Mouse (Mus musculus): ENCODE measurements around the gene Plscr5. TPM values are rescaled to one million over a fixed set of nuclear protein-coding genes. Genes with fewer than 3 reads are reported as not detected.
A peak's percentile ranks its signal among the peaks of the same experiment; 100 is the strongest.

Plscr5 gene
- polyA plus RNA-seq, 1 experiment from 2014 or later: not detected

GRCm38 (mm10) chr9:92210386-92210967, 17.7 kb downstream of the Plscr5 start:
- Histone ChIP-seq H3K36me3 (ENCODE audit: control insufficient read depth, insufficient read depth) (no peaks in the 10 kb centered on the region), H3K27ac (ENCODE audit: low read depth, low read length) (no peak overlapping the region), H3K4me1 (replicated peaks; ENCODE audit: control insufficient read depth, insufficient read depth, low read length) (no peaks in the 10 kb centered on the region), H3K4me3 (ENCODE audit: low read depth, low read length) (no peak overlapping the region), H3K9ac (ENCODE audit: low read depth, low read length) (no peak overlapping the region), H3K9me3 (ENCODE audit: control insufficient read depth) (no peaks in the 10 kb centered on the region), H3K4me2 (replicated peaks; ENCODE audit: low read depth) (no peak overlapping the region), H3K27me3 (replicated peaks; ENCODE audit: control insufficient read depth, insufficient read depth, low read length) (no peaks in the 10 kb centered on the region)
- WGBS: 71% methylated on average over 7 of the region's 7 CpGs
- no peak for ATAC-seq
- TF ChIP-seq CTCF (IDR thresholded peaks at IDR 0.05; ENCODE audit: low read depth): no peak

GRCm38 (mm10) chr9:92211048-92211447, 18.3 kb downstream of the Plscr5 start:
- Histone ChIP-seq H3K27me3 (replicated peaks; ENCODE audit: control insufficient read depth, insufficient read depth, low read length) (no peaks in the 10 kb centered on the region), H3K27ac (ENCODE audit: low read depth, low read length) (no peak overlapping the region), H3K9ac (ENCODE audit: low read depth, low read length) (no peak overlapping the region), H3K9me3 (ENCODE audit: control insufficient read depth) (no peaks in the 10 kb centered on the region), H3K4me3 (ENCODE audit: low read depth, low read length) (no peak overlapping the region), H3K4me1 (replicated peaks; ENCODE audit: control insufficient read depth, insufficient read depth, low read length) (no peaks in the 10 kb centered on the region), H3K36me3 (ENCODE audit: control insufficient read depth, insufficient read depth) (no peaks in the 10 kb centered on the region), H3K4me2 (replicated peaks; ENCODE audit: low read depth) (no peak overlapping the region)
- no peak for ATAC-seq
- no peak for TF ChIP-seq CTCF (IDR thresholded peaks at IDR 0.05; ENCODE audit: low read depth)
- 18% methylated on average over 3 of the region's 3 CpGs for WGBS

GRCm38 (mm10) chr9:92217484-92217883, 24.7 kb downstream of the Plscr5 start:
- Histone ChIP-seq H3K36me3 (ENCODE audit: control insufficient read depth, insufficient read depth) (no peaks in the 10 kb centered on the region), H3K9me3 (ENCODE audit: control insufficient read depth) (no peaks in the 10 kb centered on the region), H3K4me3 (ENCODE audit: low read depth, low read length) (no peak overlapping the region), H3K9ac (ENCODE audit: low read depth, low read length) (no peak overlapping the region), H3K27ac (ENCODE audit: low read depth, low read length) (no peak overlapping the region), H3K4me2 (replicated peaks; ENCODE audit: low read depth) (no peak overlapping the region), H3K27me3 (replicated peaks; ENCODE audit: control insufficient read depth, insufficient read depth, low read length) (no peaks in the 10 kb centered on the region), H3K4me1 (replicated peaks; ENCODE audit: control insufficient read depth, insufficient read depth, low read length) (no peaks in the 10 kb centered on the region)
- WGBS: 40% methylated on average over 4 of the region's 4 CpGs
- peak; percentile 64 for TF ChIP-seq CTCF (IDR thresholded peaks at IDR 0.05; ENCODE audit: low read depth)
- no peak for ATAC-seq

- no peaks in the 10 kb centered on the region for H3K4me1 ChIP-seq (replicated peaks; ENCODE audit: control insufficient read depth, insufficient read depth, low read length)
- no peaks in the 10 kb centered on the region for H3K36me3 ChIP-seq (ENCODE audit: control insufficient read depth, insufficient read depth)
- WGBS: 95% methylated on average over 2 of the region's 2 CpGs
- no peaks in the 10 kb centered on the region for H3K27me3 ChIP-seq (replicated peaks; ENCODE audit: control insufficient read depth, insufficient read depth, low read length)
- no peak overlapping the region for H3K4me3 ChIP-seq (ENCODE audit: low read depth, low read length)
- H3K4me2 ChIP-seq (replicated peaks; ENCODE audit: low read depth): no peak overlapping the region
- no peak overlapping the region for H3K27ac ChIP-seq (ENCODE audit: low read depth, low read length)
- H3K9me3 ChIP-seq (ENCODE audit: control insufficient read depth): no peaks in the 10 kb centered on the region
- no peak overlapping the region for H3K9ac ChIP-seq (ENCODE audit: low read depth, low read length)
- no peak for ATAC-seq
- TF ChIP-seq CTCF (IDR thresholded peaks at IDR 0.05; ENCODE audit: low read depth): no peak
Observed at GRCm38 (mm10) chr9:92217896-92218295, 25.2 kb downstream of the Plscr5 start.

GRCm38 (mm10) chr9:92220151-92220550, 27.4 kb downstream of the Plscr5 start:
- TF ChIP-seq CTCF (IDR thresholded peaks at IDR 0.05; ENCODE audit: low read depth): no peak
- H3K9me3 ChIP-seq (ENCODE audit: control insufficient read depth): no peaks in the 10 kb centered on the region
- H3K36me3 ChIP-seq (ENCODE audit: control insufficient read depth, insufficient read depth): no peaks in the 10 kb centered on the region
- no peak overlapping the region for H3K4me3 ChIP-seq (ENCODE audit: low read depth, low read length)
- H3K27ac ChIP-seq (ENCODE audit: low read depth, low read length): no peak overlapping the region
- H3K27me3 ChIP-seq (replicated peaks; ENCODE audit: control insufficient read depth, insufficient read depth, low read length): no peaks in the 10 kb centered on the region
- H3K4me2 ChIP-seq (replicated peaks; ENCODE audit: low read depth): no peak overlapping the region
- no peak for ATAC-seq
- H3K9ac ChIP-seq (ENCODE audit: low read depth, low read length): no peak overlapping the region
- H3K4me1 ChIP-seq (replicated peaks; ENCODE audit: control insufficient read depth, insufficient read depth, low read length): no peaks in the 10 kb centered on the region
- 59% methylated on average over 3 of the region's 3 CpGs for WGBS

- Histone ChIP-seq H3K27ac (ENCODE audit: low read depth, low read length) (no peak overlapping the region), H3K4me1 (replicated peaks; ENCODE audit: control insufficient read depth, insufficient read depth, low read length) (no peaks in the 10 kb centered on the region), H3K9me3 (ENCODE audit: control insufficient read depth) (no peaks in the 10 kb centered on the region), H3K27me3 (replicated peaks; ENCODE audit: control insufficient read depth, insufficient read depth, low read length) (no peaks in the 10 kb centered on the region), H3K4me2 (replicated peaks; ENCODE audit: low read depth) (no peak overlapping the region), H3K4me3 (ENCODE audit: low read depth, low read length) (no peak overlapping the region), H3K9ac (ENCODE audit: low read depth, low read length) (no peak overlapping the region), H3K36me3 (ENCODE audit: control insufficient read depth, insufficient read depth) (no peaks in the 10 kb centered on the region)
- no peak for TF ChIP-seq CTCF (IDR thresholded peaks at IDR 0.05; ENCODE audit: low read depth)
- ATAC-seq: peak; percentile 62
Observed at GRCm38 (mm10) chr9:92221480-92221879, 28.7 kb downstream of the Plscr5 start.

All from intestine, postnatal 0 days (tissue).